Mouse (Mus musculus) limb, embryonic 12.5 days (tissue): Measurements from ENCODE around the gene Arhgap18. TPM values are rescaled to one million over a fixed set of nuclear protein-coding genes. Genes with fewer than 3 reads are reported as not detected.
A peak's percentile ranks its signal among the peaks of the same experiment; 100 is the strongest.

ENCODE experiments used
- ATAC-seq: fragments of 200-750 bp; cut with Nextera tagmentation; 2 replicates; pipeline ENCODE4 v1.8.0; 2017; ENCODE audit warnings: low read depth, moderate TSS enrichment; ENCODE audit not compliant: insufficient number of reproducible peaks, insufficient read depth, low FRiP score, low TSS enrichment
- H3K27ac ChIP-seq: fragments of 300-500 bp; sonication (generic); 2 replicates; pipeline ENCODE4 v1.5.1; 2016; ENCODE audit warnings: mild to moderate bottlenecking, moderate library complexity
- H3K27me3 ChIP-seq: fragments of 300-500 bp; sonication (generic); 2 replicates; pipeline ENCODE4 v1.6.1; 2016; ENCODE audit warnings: mild to moderate bottlenecking, moderate library complexity
- H3K36me3 ChIP-seq: fragments of 300-500 bp; sonication (generic); 2 replicates; pipeline ENCODE4 v1.6.1; 2016; ENCODE audit warnings: mild to moderate bottlenecking, moderate library complexity
- H3K4me1 ChIP-seq: fragments of 300-500 bp; sonication (generic); replicated peaks from 2 replicates; pipeline ENCODE4 v1.6.1; 2016
- H3K4me2 ChIP-seq: fragments of 300-500 bp; sonication (generic); 2 replicates; pipeline ENCODE4 v1.6.1; 2016; ENCODE audit warnings: mild to moderate bottlenecking, moderate library complexity
- H3K4me3 ChIP-seq: fragments of 300-500 bp; sonication (generic); replicated peaks from 2 replicates; pipeline ENCODE4 v1.5.1; 2016; ENCODE audit warnings: mild to moderate bottlenecking
- H3K9ac ChIP-seq: fragments of 300-500 bp; sonication (generic); replicated peaks from 2 replicates; pipeline ENCODE4 v1.6.1; 2016; ENCODE audit warnings: mild to moderate bottlenecking, moderate library complexity
- H3K9me3 ChIP-seq: fragments of 300-500 bp; sonication (generic); 2 replicates; pipeline ENCODE4 v1.6.1; 2016; ENCODE audit warnings: mild to moderate bottlenecking, moderate library complexity
- WGBS: fragments of 180-500 bp; shearing (Covaris S2); methylation state at CpG from one replicate; pipeline ENCODE4 v1.1.7; 2016; 5-methylcytosine and 5-hydroxymethylcytosine counted together
- polyA plus RNA-seq: library from polyadenylated mRNA; unstranded; fragments of >200 nt; fragmentation: Nextera tagmentation; extraction: Ambion mirVana; gene quantifications from 2 replicates; pipeline ENCODE4 v1.2.1, GENCODE M21; 2016

Gene Arhgap18
- polyA plus RNA-seq, 1 experiment from 2014 or later = 16.6 TPM

- 68% methylated on average over 9 of the region's 9 CpGs for whole genome bisulfite sequencing
Observed at GRCm38 (mm10) chr10:26878924-26879600, 125.8 kb downstream of the Arhgap18 start.

GRCm38 (mm10) chr10:26884949-26885348, 131.7 kb downstream of the Arhgap18 start:
- no peak overlapping the region for H3K27ac ChIP-seq

More at GRCm38 (mm10) chr10:26878924-26879600, 125.8 kb downstream of the Arhgap18 start:
- H3K36me3 ChIP-seq = no peaks in the 10 kb centered on the region
- no peak overlapping the region for H3K4me2 ChIP-seq
- H3K4me3 ChIP-seq = no peak overlapping the region
- no peaks in the 10 kb centered on the region for H3K27me3 ChIP-seq
- H3K27ac ChIP-seq = no peak overlapping the region
- ATAC-seq = no peak
- no peak overlapping the region for H3K9ac ChIP-seq
- H3K9me3 ChIP-seq = no peaks in the 10 kb centered on the region
- peaks cover 7% of the 10 kb centered on the region; the same call in 1 of the 2 replicates for H3K4me1 ChIP-seq

GRCm38 (mm10) chr10:26889226-26889625, 136.0 kb downstream of the Arhgap18 start:
- no peaks in the 10 kb centered on the region for H3K36me3 ChIP-seq
- H3K4me1 ChIP-seq = 0 out of 2 replicates have a peak, but pooled peaks cover 3% of the 10 kb centered on the region
- H3K27ac ChIP-seq = no peak overlapping the region
- no peak overlapping the region for H3K9ac ChIP-seq
- 40% methylated on average over 6 of the region's 6 CpGs for WGBS
- no peaks in the 10 kb centered on the region for H3K9me3 ChIP-seq
- no peak overlapping the region for H3K4me3 ChIP-seq
- no peaks in the 10 kb centered on the region for H3K27me3 ChIP-seq
- ATAC-seq = no peak
- H3K4me2 ChIP-seq = no peak overlapping the region

More at GRCm38 (mm10) chr10:26884949-26885348, 131.7 kb downstream of the Arhgap18 start:
- no peak overlapping the region for H3K4me3 ChIP-seq
- no peak overlapping the region for H3K9ac ChIP-seq
- no peak overlapping the region for H3K4me2 ChIP-seq
- no peak for ATAC-seq
- WGBS = 82% methylated on average over 8 of the region's 8 CpGs
- no peaks in the 10 kb centered on the region for H3K27me3 ChIP-seq
- H3K4me1 ChIP-seq = peaks cover 10% of the 10 kb centered on the region; the same call in 1 of the 2 replicates
- H3K36me3 ChIP-seq = no peaks in the 10 kb centered on the region
- H3K9me3 ChIP-seq = no peaks in the 10 kb centered on the region

- Histone ChIP-seq H3K9me3 (no peaks in the 10 kb centered on the region), H3K4me3 (no peak overlapping the region), H3K27me3 (no peaks in the 10 kb centered on the region), H3K4me1 (0 out of 2 replicates have a peak, but pooled peaks cover 3% of the 10 kb centered on the region), H3K36me3 (no peaks in the 10 kb centered on the region), H3K4me2 (no peak overlapping the region), H3K9ac (no peak overlapping the region), H3K27ac (no peak overlapping the region)
- WGBS = 68% methylated on average over 2 of the region's 2 CpGs
- no peak for ATAC-seq
Observed at GRCm38 (mm10) chr10:26889754-26890153, 136.5 kb downstream of the Arhgap18 start.

- 6% methylated on average over 4 of the region's 4 CpGs for WGBS
- no peak overlapping the region for H3K4me3 ChIP-seq
- no peak overlapping the region for H3K9ac ChIP-seq
- no peaks in the 10 kb centered on the region for H3K9me3 ChIP-seq
- no peak overlapping the region for H3K27ac ChIP-seq
- H3K4me1 ChIP-seq = 0 out of 2 replicates have a peak, but pooled peaks cover 3% of the 10 kb centered on the region
- no peak overlapping the region for H3K4me2 ChIP-seq
- H3K36me3 ChIP-seq = no peaks in the 10 kb centered on the region
- ATAC-seq = no peak
- no peaks in the 10 kb centered on the region for H3K27me3 ChIP-seq
Observed at GRCm38 (mm10) chr10:26890269-26890955, 137.2 kb downstream of the Arhgap18 start.

GRCm38 (mm10) chr10:26893091-26893490, 139.9 kb downstream of the Arhgap18 start:
- Histone ChIP-seq H3K27me3 (no peaks in the 10 kb centered on the region), H3K9me3 (no peaks in the 10 kb centered on the region), H3K27ac (no peak overlapping the region), H3K36me3 (no peaks in the 10 kb centered on the region), H3K9ac (no peak overlapping the region), H3K4me1 (0 out of 2 replicates have a peak, but pooled peaks cover 3% of the 10 kb centered on the region), H3K4me3 (no peak overlapping the region), H3K4me2 (no peak overlapping the region)
- 80% methylated on average over 1 of the region's 1 CpGs for WGBS
- no peak for ATAC-seq

- H3K4me1 ChIP-seq = no peaks in the 10 kb centered on the region
- WGBS = 74% methylated on average over 6 of the region's 6 CpGs
- H3K27ac ChIP-seq = no peak overlapping the region
- no peak for ATAC-seq
- no peaks in the 10 kb centered on the region for H3K27me3 ChIP-seq
- no peak overlapping the region for H3K4me2 ChIP-seq
- no peak overlapping the region for H3K9ac ChIP-seq
- H3K9me3 ChIP-seq = no peaks in the 10 kb centered on the region
- no peak overlapping the region for H3K4me3 ChIP-seq
- no peaks in the 10 kb centered on the region for H3K36me3 ChIP-seq
Observed at GRCm38 (mm10) chr10:26895726-26896125, 142.5 kb downstream of the Arhgap18 start.

- Histone ChIP-seq H3K27me3 (no peaks in the 10 kb centered on the region), H3K9ac (no peak overlapping the region), H3K27ac (no peak overlapping the region), H3K4me3 (no peak overlapping the region), H3K4me1 (no peaks in the 10 kb centered on the region), H3K4me2 (no peak overlapping the region), H3K36me3 (no peaks in the 10 kb centered on the region), H3K9me3 (no peaks in the 10 kb centered on the region)
- 80% methylated on average over 1 of the region's 1 CpGs for WGBS
- no peak for ATAC-seq
Observed at GRCm38 (mm10) chr10:26900426-26900825, 147.2 kb downstream of the Arhgap18 start.

GRCm38 (mm10) chr10:26903781-26904180, 150.6 kb downstream of the Arhgap18 start:
- no peak overlapping the region for H3K4me2 ChIP-seq
- ATAC-seq = no peak
- no peaks in the 10 kb centered on the region for H3K4me1 ChIP-seq
- H3K4me3 ChIP-seq = no peak overlapping the region
- no peak overlapping the region for H3K27ac ChIP-seq
- H3K9me3 ChIP-seq = no peaks in the 10 kb centered on the region
- no peaks in the 10 kb centered on the region for H3K27me3 ChIP-seq
- no peaks in the 10 kb centered on the region; the same call in 1 of the 2 replicates for H3K36me3 ChIP-seq
- H3K9ac ChIP-seq = no peak overlapping the region
- WGBS = 83% methylated on average over 1 of the region's 1 CpGs

GRCm38 (mm10) chr10:26911176-26911575, 158.0 kb downstream of the Arhgap18 start:
- no peak overlapping the region for H3K4me2 ChIP-seq
- no peak overlapping the region for H3K9ac ChIP-seq
- no peak for ATAC-seq
- H3K9me3 ChIP-seq = no peaks in the 10 kb centered on the region
- peaks cover 16% of the 10 kb centered on the region for H3K4me1 ChIP-seq
- no peaks in the 10 kb centered on the region; the same call in 1 of the 2 replicates for H3K36me3 ChIP-seq
- no peak overlapping the region for H3K4me3 ChIP-seq
- H3K27ac ChIP-seq = no peak overlapping the region
- 54% methylated on average over 3 of the region's 3 CpGs for WGBS
- H3K27me3 ChIP-seq = no peaks in the 10 kb centered on the region

- 61% methylated on average over 7 of the region's 7 CpGs for WGBS
- Histone ChIP-seq H3K9me3 (no peaks in the 10 kb centered on the region), H3K4me2 (no peak overlapping the region), H3K36me3 (no peaks in the 10 kb centered on the region), H3K27ac (no peak overlapping the region), H3K9ac (no peak overlapping the region), H3K4me1 (peaks cover 16% of the 10 kb centered on the region), H3K27me3 (no peaks in the 10 kb centered on the region), H3K4me3 (no peak overlapping the region)
- ATAC-seq = 0 out of 2 replicates have a peak, but pooled peaks have one; percentile 37
Observed at GRCm38 (mm10) chr10:26912112-26912797, 159.0 kb downstream of the Arhgap18 start.
